Mouse (Mus musculus) Patski (cell line): ENCODE measurements around the gene Atp6ap1l. TPM values are rescaled to one million over a fixed set of nuclear protein-coding genes. Genes with fewer than 3 reads are reported as not detected.

ENCODE experiments used
- ATAC-seq: fragments of 100-300 bp; one replicate; pipeline ENCODE4 v1.8.0; 2021
- CTCF ChIA-PET: fragments of 350-600 bp; sonication (Branson Sonifier 250); formaldehyde crosslinking; loops from one replicate; lab custom pipeline; 2022; ENCODE audit warnings: inconsistent platforms; lab: Charles Lee
- POLR2A ChIA-PET: fragments of 350-600 bp; sonication (Branson Sonifier 250); formaldehyde crosslinking; loops from one replicate; lab custom pipeline; 2022; ENCODE audit warnings: antibody characterized with exemption, inconsistent platforms; lab: Charles Lee
- DNase-seq: peaks from one replicate; pipeline ENCODE4 v3.0.0-alpha.2; 2011; ENCODE audit warnings: low read depth, low spot score
- H3K27me3 ChIP-seq: fragments of 371-371 bp; one replicate; pipeline ENCODE4 v1.5.1; 2021
- CTCF ChIP-seq: fragments of 100-300 bp; IDR thresholded peaks from one replicate; pipeline ENCODE4 v1.5.1; 2021
- in situ Hi-C: fragments of 300-500 bp; cut with MboI; formaldehyde crosslinking; loops from 3 replicates; pipeline ENCODE4 v1.11.1; 2018; ENCODE audit warnings: low pct_unique_long_range_greater_than_20kb, mixed read lengths
- polyA plus RNA-seq: library from polyadenylated mRNA; unstranded; gene quantifications from one replicate; pipeline ENCODE4 v1.2.3, GENCODE M21; 2021

Gene Atp6ap1l
- polyA plus RNA-seq, 1 experiment from 2014 or later = not detected

DNA sequence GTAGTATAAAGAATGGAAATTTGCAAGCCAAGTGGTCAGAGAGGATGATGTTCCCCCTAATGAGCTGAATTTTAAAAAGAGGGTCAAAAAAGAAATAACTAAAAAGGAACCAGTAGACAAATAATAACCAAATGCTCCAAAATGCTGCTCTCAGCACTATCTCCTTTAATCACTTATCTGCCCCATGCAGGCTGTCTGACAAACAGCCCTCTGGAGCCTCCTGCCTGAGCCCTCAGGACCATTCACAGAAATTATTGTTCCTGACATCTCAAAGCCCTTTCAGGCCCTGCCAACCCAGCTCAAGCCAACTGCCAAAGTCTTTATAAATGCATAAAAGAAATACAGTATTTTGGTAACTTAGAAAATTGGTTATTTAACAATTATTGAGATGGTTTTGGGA, 61.0 kb downstream of the Atp6ap1l start:
- TF ChIP-seq CTCF = no peak
- ATAC-seq (no peak), DNase-seq (no peak)
- ChIA-PET POLR2A (no interaction called here), CTCF (interaction anchor here (1.5 kb wide), 1 partner anchor 14 kb away, joined by 3 read pairs; no protein-coding TSS in a partner anchor)
- no peaks in the 10 kb centered on the region for H3K27me3 ChIP-seq
- in situ Hi-C loops = loop anchor here (5.0 kb wide), 1 partner anchor 1172 kb away; no protein-coding TSS in a partner anchor

- DNase-seq (no peak), ATAC-seq (no peak)
- in situ Hi-C loops = loop anchor here (5.0 kb wide), 1 partner anchor 1171 kb away; no protein-coding TSS in a partner anchor
- TF ChIP-seq CTCF = no peak
- no peaks in the 10 kb centered on the region for H3K27me3 ChIP-seq
- POLR2A ChIA-PET = no interaction called here
- CTCF ChIA-PET = interaction anchor here (0.9 kb wide), 1 partner anchor 16 kb away, joined by 4 read pairs; no protein-coding TSS in a partner anchor
Observed at GRCm38 (mm10) chr13:90843412-90843811, 61.7 kb downstream of the Atp6ap1l start.

- in situ Hi-C loops = loop anchor here (5.0 kb wide), 1 partner anchor 1169 kb away; no protein-coding TSS in a partner anchor
- CTCF ChIA-PET = interaction anchor here (1.0 to 2.0 kb wide), 5 partner anchors 12 to 1173 kb away, joined by 3 to 14 read pairs (median 4); no protein-coding TSS in a partner anchor
- POLR2A ChIA-PET = no interaction called here
- ATAC-seq (peak; percentile 12), DNase-seq (no peak)
- peak; percentile 4 for TF ChIP-seq CTCF
- no peaks in the 10 kb centered on the region for H3K27me3 ChIP-seq
Observed at GRCm38 (mm10) chr13:90841213-90841553, 64.0 kb downstream of the Atp6ap1l start.

GRCm38 (mm10) chr13:90840530-90841212, 64.5 kb downstream of the Atp6ap1l start:
- no peak for DNase-seq
- no peaks in the 10 kb centered on the region for H3K27me3 ChIP-seq
- ATAC-seq = peak; percentile 88
- POLR2A ChIA-PET = interaction anchor here (0.6 kb wide), 1 partner anchor 1061 kb away, joined by 3 read pairs; no protein-coding TSS in a partner anchor
- in situ Hi-C loops = loop anchor here (5.0 kb wide), 1 partner anchor 1168 kb away; no protein-coding TSS in a partner anchor
- CTCF ChIA-PET = interaction anchor here (1.0 to 2.0 kb wide), 6 partner anchors 13 to 1177 kb away, joined by 3 to 14 read pairs (median 4); no protein-coding TSS in a partner anchor
- peak; percentile 74 for TF ChIP-seq CTCF

- CTCF ChIA-PET = interaction anchor here (1.3 kb wide), 1 partner anchor 17 kb away, joined by 5 read pairs; no protein-coding TSS in a partner anchor
- in situ Hi-C loops = no loop called here
- DNase-seq = no peak
- POLR2A ChIA-PET = no interaction called here
- H3K27me3 ChIP-seq = no peaks in the 10 kb centered on the region
- TF ChIP-seq CTCF = no peak
- ATAC-seq = no peak
Observed at GRCm38 (mm10) chr13:90833641-90834207, 71.4 kb downstream of the Atp6ap1l start.

Other genes with a start within 250 kb of the Atp6ap1l start
- 197 TPM for gene Rps23, start 17.6 kb upstream of the Atp6ap1l start, polyA plus RNA-seq